Mouse (Mus musculus): ENCODE measurements at regions not wholly inside any gene's neighbourhood (a gene's known extent, or its start where the extent isn't known, plus 50 kb on each side); places are given as distances from the start of the nearest gene placed in this dataset.
A peak's percentile ranks its signal among the peaks of the same experiment; 100 is the strongest.
"Not testable (repeated sequence)": the region's sequence is repeated elsewhere in the genome, so short reads cannot be mapped to it uniquely, and the experiment has no call there.

- no peak for DNase-seq
These were observed 417.2 kb upstream of the Arid1b start for GRCm38 (mm10) chr17:4576883-4577282.

- DNase-seq: no peak
These were observed 412.3 kb upstream of the Arid1b start for GRCm38 (mm10) chr17:4581851-4582250.

DNA sequence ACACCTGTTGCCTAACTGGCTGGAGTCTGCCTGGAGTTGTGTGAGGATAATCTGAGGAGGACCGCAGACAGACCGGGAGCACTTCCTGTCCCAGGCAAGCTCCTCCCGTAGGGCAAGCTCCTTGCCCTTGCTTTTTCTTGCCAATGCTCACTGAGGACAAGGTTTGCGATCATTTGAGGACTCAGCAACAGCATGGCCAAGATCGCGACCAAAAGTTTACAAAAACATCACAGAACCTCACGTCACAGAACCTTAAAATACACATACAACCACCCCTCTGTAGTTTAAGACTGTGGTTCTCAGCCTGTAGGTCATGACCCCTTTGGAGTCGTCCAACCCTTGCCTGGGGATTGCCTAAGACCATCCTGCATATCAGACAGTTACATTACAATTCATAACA is 383.7 kb upstream of the Arid1b start:
- no peak for DNase-seq

DNA sequence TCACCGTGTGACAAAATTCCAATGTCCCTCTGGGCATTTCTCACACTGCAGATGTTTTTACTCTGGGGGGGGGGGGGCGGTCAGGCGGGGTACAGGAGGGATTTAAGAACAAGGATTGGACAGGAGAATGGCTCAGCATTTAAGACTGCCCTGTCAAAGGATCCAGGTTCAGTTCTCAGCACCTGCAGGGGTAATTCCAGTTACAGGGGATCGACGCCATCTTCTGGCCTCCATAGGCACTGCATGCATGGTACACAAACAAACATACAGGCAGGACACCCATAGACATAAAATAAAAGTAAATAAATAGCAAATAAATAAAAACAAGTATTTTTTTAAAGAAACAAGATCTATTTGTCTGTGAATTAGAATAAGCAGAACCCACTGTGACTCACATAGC is 383.1 kb upstream of the Arid1b start:
- DNase-seq: no peak

GRCm38 (mm10) chr17:4611711-4612110 is 382.4 kb upstream of the Arid1b start:
- DNase-seq: no peak

DNA sequence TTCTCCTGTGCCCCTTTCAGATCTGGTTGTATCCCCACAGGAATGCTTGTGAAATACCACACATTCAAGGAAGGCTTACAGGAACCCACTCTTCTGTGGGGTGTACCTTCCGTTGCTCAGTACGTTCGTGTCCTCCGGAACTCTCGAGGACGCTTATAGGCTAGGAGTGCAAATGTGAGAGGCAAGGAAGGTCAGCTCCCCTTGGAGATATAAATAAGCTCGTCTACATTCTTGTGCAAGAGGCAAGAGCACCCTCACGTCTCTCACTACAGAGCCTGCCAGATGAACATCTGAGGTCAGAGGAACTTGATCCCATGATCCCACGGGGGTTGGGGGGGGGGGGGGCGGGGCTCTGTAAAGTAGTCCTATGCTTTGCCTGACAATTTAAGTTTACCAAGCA is 382.0 kb upstream of the Arid1b start:
- DNase-seq: no peak

GRCm38 (mm10) chr17:4612741-4613140 is 381.4 kb upstream of the Arid1b start:
- no peak for DNase-seq

DNA sequence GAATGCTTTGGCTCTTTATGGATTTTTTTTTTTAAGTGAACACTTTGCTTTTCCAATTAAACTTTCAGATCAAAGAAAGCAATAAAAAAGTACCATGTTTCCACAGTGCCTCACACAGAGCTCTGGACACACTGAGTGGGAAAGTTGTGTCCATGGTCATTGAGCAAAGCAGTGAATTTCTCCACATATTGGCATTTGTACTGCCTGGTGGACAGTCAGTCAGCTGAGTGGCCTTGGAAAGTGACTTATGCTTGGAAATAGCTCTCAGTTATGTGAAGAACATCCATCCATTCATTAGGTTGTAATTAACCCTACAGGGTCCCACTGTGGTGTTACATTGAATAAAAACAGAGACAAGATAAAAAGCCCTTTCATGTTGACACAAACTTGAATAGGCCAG is 373.8 kb upstream of the Arid1b start:
- DNase-seq: no peak

GRCm38 (mm10) chr17:4626126-4626525 is 368.0 kb upstream of the Arid1b start:
- not testable (repeated sequence) for DNase-seq

- no peak for DNase-seq
These were observed 366.6 kb upstream of the Arid1b start for GRCm38 (mm10) chr17:4627542-4627941.

DNA sequence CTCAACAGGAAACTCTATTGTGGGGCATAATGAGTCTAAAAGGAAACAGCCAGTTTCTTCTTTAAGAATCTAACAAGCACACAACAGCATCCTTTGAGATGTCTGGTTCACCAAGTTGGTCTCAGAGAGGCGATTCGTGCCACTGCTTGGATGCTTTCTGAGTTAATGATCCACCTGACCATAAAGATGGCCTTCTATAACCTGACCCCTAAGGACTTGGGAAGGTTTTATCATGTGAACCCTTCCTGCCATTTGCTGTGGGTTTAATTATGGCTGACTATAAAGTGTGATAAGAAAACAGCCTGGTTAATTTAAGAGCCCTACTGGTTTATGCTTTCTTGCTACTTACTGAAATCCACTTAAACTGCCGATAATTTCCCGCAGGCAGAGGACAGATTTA is 363.0 kb upstream of the Arid1b start:
- no peak for DNase-seq

- no peak for DNase-seq
These were observed 361.6 kb upstream of the Arid1b start for GRCm38 (mm10) chr17:4632506-4632905.

- no peak for DNase-seq
These were observed 360.4 kb upstream of the Arid1b start for GRCm38 (mm10) chr17:4633771-4634170.

DNA sequence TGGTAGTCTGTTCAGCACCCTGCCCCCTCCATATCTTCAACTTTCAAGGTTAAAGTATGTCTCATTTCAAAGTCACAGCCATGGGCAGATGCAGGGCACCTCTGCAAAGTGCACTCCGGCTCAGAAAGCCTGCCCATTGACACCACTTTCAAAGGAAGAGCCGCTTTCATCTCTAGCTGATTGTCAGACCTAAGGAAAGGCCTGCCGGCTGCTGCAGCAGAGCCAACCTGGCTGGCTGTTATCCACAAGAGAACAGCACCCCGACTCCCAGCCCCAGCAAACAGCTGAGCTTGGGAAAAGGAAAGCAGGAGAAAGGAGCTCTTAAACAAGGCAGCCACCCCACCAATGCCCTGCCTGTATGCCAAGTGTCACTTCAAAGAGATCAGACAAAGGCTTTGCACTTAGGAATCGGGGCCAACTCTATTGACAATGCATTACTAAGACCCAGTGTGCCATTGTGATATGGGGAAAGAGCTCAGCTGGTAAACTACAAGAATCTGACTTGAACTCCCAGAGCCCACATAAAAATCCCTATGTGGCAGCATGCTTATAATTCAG is 357.3 kb upstream of the Arid1b start:
- DNase-seq: no peak

GRCm38 (mm10) chr17:4639531-4639930 is 354.6 kb upstream of the Arid1b start:
- no peak for DNase-seq

DNA sequence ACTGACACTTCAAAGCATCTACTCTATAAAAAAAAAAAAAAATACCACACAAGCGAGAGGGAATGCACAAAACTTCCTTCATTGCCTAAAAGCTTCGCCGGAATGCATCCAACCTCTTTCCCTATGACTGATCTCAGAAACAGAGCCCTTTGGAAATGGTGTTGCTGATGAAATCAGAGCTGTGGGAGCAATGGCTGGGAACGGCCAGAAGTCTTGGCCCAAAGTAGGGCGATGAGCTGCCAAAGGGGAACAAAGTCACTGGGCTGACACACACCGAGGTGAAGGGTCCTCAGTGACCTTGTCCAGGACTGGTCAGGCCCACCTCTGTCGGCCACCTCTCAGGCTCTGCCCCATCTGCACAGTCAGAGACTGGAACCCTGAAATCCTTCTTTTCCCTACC is 353.6 kb upstream of the Arid1b start:
- DNase-seq: no peak

- DNase-seq: no peak
These were observed 353.0 kb upstream of the Arid1b start for GRCm38 (mm10) chr17:4641166-4641565.

DNA sequence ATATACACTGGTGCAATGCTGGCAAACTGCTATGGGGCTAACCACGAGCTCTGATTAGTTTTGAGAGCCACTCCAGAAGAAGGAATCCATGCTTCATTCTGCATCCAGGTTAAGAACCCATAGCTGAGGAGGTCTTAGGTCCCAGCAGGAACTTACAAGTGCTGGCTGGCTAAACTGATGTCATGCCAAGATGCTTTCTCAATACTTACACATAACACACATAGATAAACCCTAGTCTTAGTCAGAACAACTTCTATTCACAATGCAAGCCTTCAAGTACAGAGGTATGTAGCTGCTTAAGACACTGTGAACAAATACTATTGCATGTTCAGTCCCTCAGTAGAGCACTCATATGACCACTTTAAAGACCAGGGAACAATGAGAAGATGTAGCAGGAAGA is 352.1 kb upstream of the Arid1b start:
- no peak for DNase-seq

- DNase-seq: no peak
These were observed 350.8 kb upstream of the Arid1b start for GRCm38 (mm10) chr17:4643343-4643742.

GRCm38 (mm10) chr17:4648603-4649002 is 345.5 kb upstream of the Arid1b start:
- DNase-seq: no peak

- no peak for DNase-seq
These were observed 339.9 kb upstream of the Arid1b start for GRCm38 (mm10) chr17:4654221-4654620.

- DNase-seq: no peak
These were observed 332.1 kb upstream of the Arid1b start for GRCm38 (mm10) chr17:4661996-4662395.

GRCm38 (mm10) chr17:4668511-4668910 is 325.6 kb upstream of the Arid1b start:
- DNase-seq: peak; percentile 69

DNA sequence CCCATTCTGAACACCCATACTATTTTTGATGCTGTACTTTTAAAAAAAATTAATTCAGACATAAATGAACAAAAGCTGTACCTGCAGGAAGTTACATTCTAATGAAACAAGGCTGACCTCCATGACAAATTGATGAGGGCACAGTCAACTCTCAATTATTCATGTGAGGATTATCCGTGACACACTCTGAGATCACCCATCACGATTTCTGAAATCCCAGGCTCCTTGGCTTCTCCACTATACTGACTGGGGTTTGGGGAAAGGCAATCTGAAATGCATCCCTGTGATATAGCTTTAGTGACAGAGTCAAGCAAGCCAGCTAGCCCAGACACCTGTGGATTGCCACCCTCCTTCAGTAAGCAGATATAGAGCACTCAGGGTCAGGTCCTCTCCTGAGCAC is 320.9 kb upstream of the Arid1b start:
- DNase-seq: no peak

DNA sequence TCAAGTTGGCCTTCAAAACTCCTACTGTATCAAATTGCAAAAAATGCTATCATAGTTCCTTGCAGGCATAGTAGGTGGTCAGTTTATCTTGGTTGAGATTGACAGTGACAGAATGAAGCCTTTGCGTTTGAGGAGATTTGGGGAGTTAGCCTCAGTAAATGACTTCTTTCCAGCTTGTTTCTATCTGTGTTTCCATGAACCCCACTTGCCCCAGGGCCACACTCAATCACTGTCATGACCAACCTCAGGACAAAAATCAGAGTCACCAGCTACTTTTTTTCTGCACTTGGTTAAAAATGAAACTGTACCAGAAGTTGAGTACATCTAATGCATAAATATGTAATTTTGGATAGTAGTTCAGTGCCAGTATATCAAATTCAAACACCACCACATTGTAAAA is 287.7 kb upstream of the Arid1b start:
- no peak for DNase-seq

- DNase-seq: no peak
These were observed 273.1 kb upstream of the Arid1b start for GRCm38 (mm10) chr17:4721061-4721460.
